Mouse (Mus musculus) liver, embryonic 13.5 days (tissue): ENCODE measurements around the gene Fubp3. TPM values are rescaled to one million over a fixed set of nuclear protein-coding genes. Genes with fewer than 3 reads are reported as not detected.

Experiments used
- ATAC-seq: fragments of 200-750 bp; cut with Nextera tagmentation; 2 replicates; pipeline ENCODE4 v1.8.0; 2017; ENCODE audit warnings: low read depth, mild to moderate bottlenecking, moderate number of reproducible peaks, moderate library complexity
- DNase-seq: peaks from one replicate; pipeline ENCODE4 v3.0.0; 2022
- H3K27ac ChIP-seq: fragments of 300-500 bp; sonication (generic); 2 replicates; pipeline ENCODE4 v1.5.1; 2015; ENCODE audit warnings: moderate library complexity, mild to moderate bottlenecking, inconsistent platforms
- H3K27me3 ChIP-seq: fragments of 300-500 bp; sonication (generic); 2 replicates; pipeline ENCODE4 v1.6.1; 2015; ENCODE audit warnings: mild to moderate bottlenecking, inconsistent platforms
- H3K36me3 ChIP-seq: fragments of 300-500 bp; sonication (generic); 2 replicates; pipeline ENCODE4 v1.6.1; 2015; ENCODE audit warnings: mild to moderate bottlenecking, inconsistent platforms
- H3K4me1 ChIP-seq: fragments of 300-500 bp; sonication (generic); replicated peaks from 2 replicates; pipeline ENCODE4 v1.6.1; 2015; ENCODE audit warnings: inconsistent platforms
- H3K4me2 ChIP-seq: fragments of 300-500 bp; sonication (generic); 2 replicates; pipeline ENCODE4 v1.6.1; 2015; ENCODE audit warnings: inconsistent platforms, mild to moderate bottlenecking, moderate library complexity
- H3K4me3 ChIP-seq: fragments of 300-500 bp; sonication (generic); replicated peaks from 2 replicates; pipeline ENCODE4 v1.5.1; 2015; ENCODE audit warnings: mild to moderate bottlenecking, inconsistent platforms
- H3K9ac ChIP-seq: fragments of 300-500 bp; sonication (generic); 2 replicates; pipeline ENCODE4 v1.6.1; 2015; ENCODE audit warnings: mild to moderate bottlenecking, inconsistent platforms
- H3K9me3 ChIP-seq: fragments of 300-500 bp; sonication (generic); replicated peaks from 2 replicates; pipeline ENCODE4 v1.6.1; 2016; ENCODE audit warnings: inconsistent platforms
- WGBS: fragments of 180-500 bp; shearing (Covaris S2); methylation state at CpG from one replicate; pipeline ENCODE4 v1.1.7; 2015; ENCODE audit not compliant: insufficient replicate concordance; 5-methylcytosine and 5-hydroxymethylcytosine counted together
- microRNA-seq: library from miRNA; unstranded; fragments of <30 nt; microRNA quantifications from one replicate; pipeline ENCODE4, GENCODE M21; 2016
- polyA plus RNA-seq: library from polyadenylated mRNA; unstranded; fragments of >200 nt; fragmentation: Nextera tagmentation; extraction: Ambion mirVana; gene quantifications from 2 replicates; pipeline ENCODE4 v1.2.1, GENCODE M21; 2015

Gene Fubp3
- polyA plus RNA-seq, 1 experiment from 2014 or later: 28.3 TPM

DNA sequence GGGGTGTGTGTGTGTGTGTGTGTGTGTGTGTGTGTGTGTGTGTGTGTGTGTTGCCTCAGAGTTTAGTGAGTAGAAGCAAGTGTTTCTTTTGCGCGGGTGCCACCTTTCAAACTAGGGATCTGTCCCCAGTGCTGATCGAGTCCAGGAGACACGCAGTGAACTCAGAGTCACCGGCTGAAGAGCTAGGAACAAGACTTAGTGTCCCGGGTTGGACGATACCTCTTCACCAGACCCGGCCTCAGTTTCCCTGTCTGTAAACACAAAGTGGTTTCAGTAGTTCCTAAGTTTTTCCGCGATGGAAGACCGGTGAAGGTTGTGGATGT is 69.0 kb downstream of the Fubp3 start:
- Histone ChIP-seq H3K9ac (no peak overlapping the region), H3K4me2 (no peak overlapping the region), H3K36me3 (no peaks in the 10 kb centered on the region), H3K27ac (no peak overlapping the region), H3K4me1 (peaks cover 3% of the 10 kb centered on the region; the same call in 1 of the 2 replicates), H3K27me3 (peaks cover 98% of the 10 kb centered on the region), H3K4me3 (no peak overlapping the region), H3K9me3 (no peaks in the 10 kb centered on the region)
- ATAC-seq: no peak
- DNase-seq: no peak
- WGBS: 4% methylated on average over 11 of the region's 11 CpGs

GRCm38 (mm10) chr2:31641929-31642328 is 69.5 kb downstream of the Fubp3 start:
- no peaks in the 10 kb centered on the region for H3K9me3 ChIP-seq
- H3K27ac ChIP-seq: no peak overlapping the region
- peaks cover 98% of the 10 kb centered on the region for H3K27me3 ChIP-seq
- H3K4me3 ChIP-seq: no peak overlapping the region
- 5% methylated on average over 18 of the region's 18 CpGs for WGBS
- H3K4me2 ChIP-seq: no peak overlapping the region
- H3K4me1 ChIP-seq: no peaks in the 10 kb centered on the region
- H3K9ac ChIP-seq: no peak overlapping the region
- ATAC-seq (no peak), DNase-seq (no peak)
- H3K36me3 ChIP-seq: no peaks in the 10 kb centered on the region

DNA sequence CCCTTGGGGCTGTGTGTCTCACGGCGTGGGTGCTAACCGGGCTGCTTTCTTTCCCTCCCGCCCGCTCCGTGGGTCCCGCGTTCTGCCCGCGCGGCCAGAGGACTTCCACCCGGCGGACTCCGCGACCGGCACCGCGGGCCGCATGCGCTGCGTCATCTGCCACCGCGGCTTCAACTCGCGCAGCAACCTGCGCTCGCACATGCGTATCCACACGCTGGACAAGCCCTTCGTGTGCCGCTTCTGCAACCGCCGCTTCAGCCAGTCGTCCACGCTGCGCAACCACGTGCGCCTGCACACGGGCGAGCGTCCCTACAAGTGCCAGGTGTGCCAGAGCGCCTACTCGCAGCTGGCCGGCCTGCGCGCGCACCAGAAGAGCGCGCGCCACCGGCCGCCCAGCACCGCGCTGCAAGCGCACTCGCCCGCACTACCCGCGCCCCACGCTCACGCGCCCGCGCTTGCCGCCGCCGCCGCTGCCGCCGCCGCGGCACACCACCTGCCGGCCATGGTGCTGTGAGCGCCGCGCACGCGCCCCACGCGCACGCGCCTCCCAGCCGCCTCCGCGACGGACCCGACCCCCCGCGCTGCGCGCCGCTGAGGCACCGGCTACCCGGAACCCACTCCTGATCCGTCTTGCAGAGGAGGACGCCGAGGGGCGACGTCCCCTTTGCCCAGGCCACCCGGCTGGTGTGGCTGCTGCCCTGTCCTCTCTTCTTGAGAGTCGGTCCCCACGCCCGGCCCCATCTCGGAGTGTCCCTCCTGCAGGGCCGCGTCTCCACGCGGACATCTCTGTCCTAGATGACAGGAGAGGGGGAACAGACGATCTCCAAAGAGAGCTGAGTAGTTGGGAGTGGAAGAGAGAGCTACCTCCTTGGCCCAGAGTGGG is 81.8 kb downstream of the Fubp3 start:
- no peaks in the 10 kb centered on the region for H3K36me3 ChIP-seq
- peak overlapping the region; percentile 53 for H3K4me3 ChIP-seq
- H3K27me3 ChIP-seq: peaks cover 97% of the 10 kb centered on the region
- peaks cover 10% of the 10 kb centered on the region; the same call in 1 of the 2 replicates for H3K4me1 ChIP-seq
- ATAC-seq (no peak), DNase-seq (no peak)
- peak overlapping the region; percentile 71 for H3K4me2 ChIP-seq
- H3K27ac ChIP-seq: no peak overlapping the region
- no peak overlapping the region for H3K9ac ChIP-seq
- H3K9me3 ChIP-seq: no peaks in the 10 kb centered on the region
- 1% methylated on average over 109 of the region's 109 CpGs for WGBS

GRCm38 (mm10) chr2:31654854-31655559 is 82.6 kb downstream of the Fubp3 start:
- H3K36me3 ChIP-seq: no peaks in the 10 kb centered on the region
- H3K9me3 ChIP-seq: no peaks in the 10 kb centered on the region
- no peak for DNase-seq
- no peak for ATAC-seq
- no peak overlapping the region for H3K9ac ChIP-seq
- WGBS: 6% methylated on average over 22 of the region's 22 CpGs
- H3K4me3 ChIP-seq: peak overlapping the region; percentile 53; the same call in 1 of the 2 replicates
- H3K4me2 ChIP-seq: peak overlapping the region; percentile 71; the same call in 1 of the 2 replicates
- H3K27ac ChIP-seq: no peak overlapping the region
- H3K4me1 ChIP-seq: peaks cover 10% of the 10 kb centered on the region; the same call in 1 of the 2 replicates
- H3K27me3 ChIP-seq: peaks cover 97% of the 10 kb centered on the region

DNA sequence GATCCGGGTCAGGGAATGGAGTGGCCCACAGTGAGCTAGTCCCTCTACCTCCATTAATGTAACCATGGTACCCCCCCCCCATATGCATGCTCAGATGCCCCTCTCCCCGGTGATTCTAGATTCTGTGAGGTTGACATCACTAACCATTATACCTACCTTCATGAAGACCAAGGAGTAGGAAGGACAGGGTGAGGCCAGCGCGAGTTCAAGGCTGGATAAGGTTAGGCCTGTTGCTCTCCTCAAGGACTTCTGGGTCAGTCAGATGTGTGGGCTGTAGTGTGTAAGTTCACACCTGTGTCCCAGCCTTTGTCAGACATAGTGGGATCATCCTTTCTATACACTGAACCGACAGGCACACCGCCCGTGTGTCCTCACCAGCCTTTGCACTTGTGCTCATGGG is 83.9 kb downstream of the Fubp3 start:
- no peaks in the 10 kb centered on the region for H3K9me3 ChIP-seq
- H3K4me2 ChIP-seq: no peak overlapping the region
- H3K27ac ChIP-seq: no peak overlapping the region
- DNase-seq (no peak), ATAC-seq (no peak)
- H3K9ac ChIP-seq: no peak overlapping the region
- peaks cover 10% of the 10 kb centered on the region; the same call in 1 of the 2 replicates for H3K4me1 ChIP-seq
- H3K27me3 ChIP-seq: peaks cover 89% of the 10 kb centered on the region
- no peaks in the 10 kb centered on the region for H3K36me3 ChIP-seq
- WGBS: 70% methylated on average over 7 of the region's 7 CpGs
- H3K4me3 ChIP-seq: no peak overlapping the region

- H3K4me1 ChIP-seq: no peaks in the 10 kb centered on the region
- WGBS: 49% methylated on average over 8 of the region's 8 CpGs
- no peak overlapping the region for H3K4me3 ChIP-seq
- no peak overlapping the region for H3K27ac ChIP-seq
- peaks cover 51% of the 10 kb centered on the region for H3K27me3 ChIP-seq
- H3K36me3 ChIP-seq: no peaks in the 10 kb centered on the region
- DNase-seq: no peak
- H3K4me2 ChIP-seq: no peak overlapping the region
- H3K9ac ChIP-seq: no peak overlapping the region
- no peak for ATAC-seq
- H3K9me3 ChIP-seq: no peaks in the 10 kb centered on the region
Observed at GRCm38 (mm10) chr2:31662939-31663803, 90.7 kb downstream of the Fubp3 start.

GRCm38 (mm10) chr2:31663804-31664180 is 91.3 kb downstream of the Fubp3 start:
- Histone ChIP-seq H3K4me2 (no peak overlapping the region), H3K27ac (no peak overlapping the region), H3K9ac (no peak overlapping the region), H3K4me1 (no peaks in the 10 kb centered on the region), H3K4me3 (no peak overlapping the region), H3K9me3 (no peaks in the 10 kb centered on the region), H3K27me3 (peaks cover 44% of the 10 kb centered on the region), H3K36me3 (no peaks in the 10 kb centered on the region)
- ATAC-seq (no peak), DNase-seq (no peak)
- 68% methylated on average over 1 of the region's 1 CpGs for WGBS

Small RNAs within 50 kb of the gene (microRNA-seq; reads per million reads assigned to microRNA genes)
- gene Mir6998: 2.1 reads per million

Other genes starting within 250 kb of the Fubp3 start
- gene Ass1, start 102.4 kb upstream of the Fubp3 start, polyA plus RNA-seq: 75.3 and 87.1 TPM in 2 replicates
- not detected in 2 replicates for gene Prdm12, start 67.4 kb downstream of the Fubp3 start, polyA plus RNA-seq
- gene Exosc2, start 98.1 kb downstream of the Fubp3 start, polyA plus RNA-seq: 51.2 and 53.7 TPM in 2 replicates
- gene Abl1, start 115.7 kb downstream of the Fubp3 start, polyA plus RNA-seq: 6.2 and 7.5 TPM in 2 replicates
- 0.07 TPM in 1 of 2 replicates, not detected in the other for gene Qrfp, start 237.9 kb downstream of the Fubp3 start, polyA plus RNA-seq